Mouse (Mus musculus) right cerebral cortex, postnatal 10 days (tissue): ENCODE measurements at regions not wholly inside any gene's neighbourhood (a gene's known extent, or its start where the extent isn't known, plus 50 kb on each side); places are given as distances from the start of the nearest gene placed in this dataset.

Source experiments
- DNase-seq, 2 experiments: peaks; one replicate each; pipeline ENCODE4 v3.0.0; 2021; ENCODE audit warnings: low spot score in 2 of 2

DNA sequence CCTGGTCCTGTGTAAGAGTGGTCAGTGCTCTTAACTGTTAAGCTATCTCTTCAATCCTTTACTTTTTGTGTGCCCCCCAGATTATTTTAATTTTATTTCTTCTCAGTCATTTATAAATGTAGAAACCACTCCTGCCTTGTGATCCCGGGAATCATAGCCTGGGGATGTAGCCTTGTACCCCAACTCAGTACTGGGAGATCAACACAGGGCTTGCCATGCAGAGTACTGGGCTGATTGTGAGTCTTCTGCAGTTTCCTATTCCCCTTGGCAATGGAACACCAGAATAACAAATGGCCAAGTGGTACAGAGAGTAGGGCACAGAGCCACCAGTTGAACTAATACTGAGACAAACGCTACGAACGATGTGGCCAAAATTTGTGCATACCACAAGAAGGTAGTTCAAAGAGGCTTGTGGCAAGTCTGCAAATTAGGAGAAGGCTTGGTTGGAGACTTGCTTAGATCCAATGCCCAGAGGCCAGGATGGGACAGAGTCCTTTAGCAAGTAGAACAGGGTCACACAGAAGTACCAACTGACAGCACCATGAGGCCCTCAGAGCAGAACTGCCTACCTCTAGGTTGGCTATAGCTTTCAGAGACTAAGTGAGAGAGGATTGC lies 151.9 kb downstream of the Qrsl1 start:
- no peak for DNase-seq

- DNase-seq: no peak
These were observed 151.1 kb downstream of the Qrsl1 start for GRCm38 (mm10) chr10:43750401-43750800.

DNA sequence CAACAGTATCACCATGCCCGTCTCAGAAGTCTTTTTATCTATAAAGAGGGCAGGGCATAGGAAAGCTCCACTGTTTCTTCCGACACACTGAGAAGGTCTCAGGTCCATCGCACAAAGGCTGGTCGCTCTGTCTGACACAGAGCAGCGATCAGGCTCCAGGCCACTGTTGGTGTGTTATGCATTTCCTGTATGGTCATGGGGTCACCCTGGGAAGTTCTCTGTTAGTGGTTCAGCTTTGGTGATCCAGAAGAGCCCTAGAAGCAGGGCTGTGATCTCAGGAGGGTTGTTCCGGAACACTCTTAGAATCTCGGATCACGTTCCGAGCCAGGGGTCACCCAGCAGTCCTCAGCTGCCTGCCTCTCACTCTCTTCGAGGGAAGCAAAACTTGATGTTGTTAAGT lies 150.7 kb downstream of the Qrsl1 start:
- DNase-seq: no peak

- peak; percentile 82 to 83 for DNase-seq
These were observed 149.5 kb downstream of the Qrsl1 start for GRCm38 (mm10) chr10:43751881-43752675.

DNA sequence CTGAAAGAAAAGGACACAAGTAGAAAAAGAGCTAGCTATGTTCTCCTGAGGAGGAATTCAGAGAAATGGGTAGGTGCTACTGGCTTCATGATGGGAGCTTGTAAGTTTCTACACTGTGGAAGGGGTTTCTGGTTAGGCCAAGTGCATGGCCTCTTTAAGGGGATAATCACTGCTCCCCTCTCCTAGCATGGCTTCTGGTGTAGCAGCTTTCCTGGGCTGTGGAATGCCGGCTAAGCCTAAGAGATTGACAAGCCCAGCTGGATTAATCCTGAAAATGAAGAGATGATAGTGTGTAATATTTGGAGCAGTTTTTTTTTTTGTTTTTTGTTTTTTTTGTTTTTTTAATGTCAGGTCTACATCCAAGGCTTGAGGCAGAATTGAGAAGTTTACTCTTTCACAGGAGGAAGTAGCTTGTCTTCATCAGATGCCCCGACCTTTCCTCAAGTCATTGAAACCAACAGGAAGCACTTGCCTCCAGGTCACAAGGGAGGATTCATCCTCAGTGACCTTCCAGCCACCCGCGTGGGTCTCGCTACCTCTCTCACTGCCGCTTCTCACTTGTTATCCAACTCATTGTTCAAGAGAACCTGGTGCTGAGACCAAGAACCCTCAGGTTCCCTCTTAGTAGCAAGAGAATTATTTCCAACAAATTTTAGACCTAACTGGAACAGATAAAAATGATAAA lies 144.5 kb downstream of the Qrsl1 start:
- DNase-seq: no peak

DNA sequence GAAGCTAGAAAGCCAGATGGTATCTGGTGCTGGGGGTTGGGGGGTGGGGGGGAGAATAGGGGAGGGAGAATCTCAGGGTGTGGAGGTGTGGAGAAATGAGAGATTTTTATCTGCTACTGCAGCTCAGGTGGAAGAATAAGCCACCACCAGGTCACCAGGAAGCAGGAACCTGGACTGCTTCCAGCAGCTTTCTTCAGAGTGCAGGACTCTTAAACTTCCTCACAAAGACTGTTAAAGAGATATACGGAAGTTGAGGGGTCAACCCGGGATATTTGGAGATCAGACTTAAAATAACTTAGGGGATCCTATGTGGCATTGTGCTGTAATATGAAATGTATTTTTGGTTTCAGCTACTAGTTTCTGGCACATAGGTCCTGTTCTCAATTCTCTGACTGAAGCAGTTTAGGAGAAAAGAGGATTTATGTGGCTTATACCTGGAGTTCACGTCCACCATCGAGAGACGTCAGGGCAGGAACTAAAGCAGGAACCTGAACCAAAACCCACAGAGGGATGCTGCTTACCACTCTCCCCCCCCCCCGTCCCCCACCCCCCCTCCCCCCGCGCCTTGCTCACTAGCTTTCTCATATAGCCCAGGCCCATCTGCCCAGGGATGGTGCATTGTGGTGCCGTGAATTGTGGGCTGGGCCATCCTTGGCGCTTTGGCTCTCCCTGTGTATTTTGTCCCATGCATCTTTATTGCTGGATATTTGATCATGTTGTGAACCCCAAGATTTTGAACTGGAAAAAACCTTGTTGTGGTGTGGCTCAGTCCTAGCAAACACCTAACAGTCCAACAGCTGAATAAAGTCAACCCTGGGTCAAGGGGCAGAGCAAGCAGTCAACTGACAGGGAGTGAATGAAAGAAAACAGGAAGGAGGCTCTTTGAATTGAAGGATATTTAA lies 143.2 kb downstream of the Qrsl1 start:
- no peak for DNase-seq

DNA sequence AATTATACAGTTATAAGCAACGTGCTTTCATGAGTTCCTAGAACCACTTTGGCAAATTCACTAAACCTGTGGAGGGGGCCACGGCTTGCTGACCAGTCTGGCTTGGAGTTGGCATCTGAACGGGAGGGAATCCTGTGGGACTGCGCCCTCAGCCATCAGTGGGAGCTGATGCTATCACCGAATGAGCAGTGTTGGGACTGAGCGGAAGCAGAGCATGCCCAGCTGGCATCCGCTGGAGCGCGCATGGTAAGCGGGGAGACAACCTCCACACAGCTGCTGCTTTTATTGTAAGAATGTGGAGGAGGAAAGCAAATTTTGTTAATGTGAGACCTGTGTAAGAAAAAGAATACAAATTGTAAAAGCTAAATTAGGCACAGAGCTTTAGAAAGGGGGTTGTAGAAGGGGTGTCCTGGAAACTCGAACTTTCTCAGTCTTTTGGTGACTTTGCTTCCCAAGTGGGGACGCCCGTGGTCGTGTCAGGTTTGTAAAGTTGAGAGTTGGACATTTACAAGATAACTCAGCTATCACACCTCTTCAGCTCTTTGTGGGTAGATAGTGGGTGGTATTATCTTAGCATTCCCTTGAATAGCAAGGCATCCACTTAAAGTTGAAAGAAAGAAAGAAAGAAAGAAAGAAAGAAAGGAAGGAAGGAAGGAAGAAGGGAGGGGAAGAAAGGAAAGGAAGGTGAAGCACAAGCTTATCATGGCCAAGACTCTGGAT lies 142.2 kb downstream of the Qrsl1 start:
- peak; percentile 37 to 44 for DNase-seq

DNA sequence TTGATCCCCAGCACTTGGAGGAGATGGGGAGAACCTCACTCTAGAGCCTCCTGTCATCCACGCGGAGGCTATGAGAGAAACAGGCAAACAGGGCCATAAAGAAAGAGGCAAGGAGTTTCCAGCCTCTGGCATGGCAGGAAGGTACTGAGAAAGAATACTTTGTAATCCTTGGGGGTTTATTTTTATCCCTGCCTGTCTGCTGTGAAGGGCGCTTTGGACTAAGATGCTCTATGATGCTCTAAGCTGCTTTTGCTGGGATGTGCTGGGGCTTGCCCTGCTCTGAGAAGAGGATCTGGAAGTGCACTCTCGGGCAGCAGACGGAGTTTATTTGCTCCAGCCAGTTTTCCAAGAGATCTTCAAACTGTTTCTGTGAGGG lies 141.7 kb downstream of the Qrsl1 start:
- DNase-seq: no peak

GRCm38 (mm10) chr10:43761979-43762570 lies 139.5 kb downstream of the Qrsl1 start:
- DNase-seq: no peak

DNA sequence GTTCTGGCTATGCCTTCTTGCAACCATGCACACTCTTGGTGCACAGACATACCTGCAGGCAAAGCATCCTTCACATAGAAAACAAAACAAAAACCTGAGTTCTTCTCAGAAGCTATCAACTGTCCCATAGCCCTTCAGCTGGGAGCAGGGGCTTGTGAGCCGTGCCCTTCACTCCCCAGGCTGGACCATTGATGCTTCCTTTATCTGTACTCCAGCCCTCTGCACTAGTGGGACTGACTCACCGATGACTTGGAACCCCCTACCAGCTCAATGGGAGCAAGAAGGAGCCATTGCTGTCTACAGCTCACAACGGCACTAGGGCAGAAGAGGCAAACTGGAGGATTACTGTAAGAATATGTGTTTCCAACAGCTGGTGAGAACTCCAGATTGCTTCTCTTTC lies 137.0 kb downstream of the Qrsl1 start:
- DNase-seq: no peak

GRCm38 (mm10) chr10:43765275-43765674 lies 136.3 kb downstream of the Qrsl1 start:
- DNase-seq: no peak

- DNase-seq: no peak
These were observed 135.6 kb downstream of the Qrsl1 start for GRCm38 (mm10) chr10:43765829-43766486.

DNA sequence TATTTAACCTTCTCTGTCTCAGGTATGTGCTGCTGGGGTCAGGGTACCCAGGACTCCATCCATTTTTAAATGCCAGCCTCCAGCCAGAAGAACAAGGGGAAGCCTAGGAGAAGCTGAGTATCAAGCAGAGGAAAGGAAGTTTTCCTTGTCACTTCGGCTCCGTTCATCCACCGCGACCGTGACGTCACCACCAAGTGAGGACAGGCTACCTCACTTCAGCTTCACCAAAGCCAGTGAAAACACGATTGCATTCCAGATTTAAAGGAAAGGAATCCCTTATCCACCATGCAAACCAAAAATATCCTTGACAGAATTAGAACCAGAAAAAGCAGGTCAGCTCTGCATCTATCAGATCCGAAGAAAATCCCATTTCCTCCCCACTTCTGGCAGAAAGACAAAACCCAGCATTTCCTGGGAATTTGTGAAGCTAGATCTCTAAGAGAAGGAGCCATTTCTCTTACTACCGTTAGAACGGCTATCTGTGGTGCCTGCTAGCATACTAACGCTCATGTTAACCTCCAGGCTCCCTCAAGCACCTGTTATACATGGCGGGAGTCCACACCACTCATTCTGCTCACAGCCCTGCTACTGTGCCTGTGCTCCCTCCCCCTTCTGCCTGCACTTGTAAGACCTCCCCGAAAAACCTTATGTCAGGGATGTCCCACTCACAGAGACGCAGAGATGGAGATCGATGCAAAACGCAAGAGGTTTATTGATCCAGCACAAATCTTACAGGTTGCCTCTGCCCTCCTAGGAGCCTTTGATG lies 133.4 kb downstream of the Qrsl1 start:
- peak in 1 of 2 experiments; percentile 36 for DNase-seq

DNA sequence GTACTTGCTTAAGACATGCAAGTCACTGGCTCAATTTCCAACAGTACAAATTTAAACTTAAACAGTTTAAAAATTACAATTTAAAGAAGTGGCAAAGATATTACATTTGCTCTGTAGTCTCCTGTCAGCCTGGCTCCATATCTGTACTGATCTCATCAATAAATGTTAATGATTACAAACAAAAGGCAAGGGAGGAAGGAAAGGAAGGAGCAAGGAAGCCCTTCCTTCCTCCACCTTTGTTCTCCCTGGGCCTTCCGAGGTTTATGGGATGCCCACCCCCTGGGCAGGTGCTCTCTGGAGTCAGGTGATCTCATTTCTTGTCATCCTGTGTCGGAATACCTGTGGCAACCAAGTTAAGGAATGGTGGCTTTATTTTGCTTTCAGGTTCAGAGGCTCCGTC lies 132.5 kb downstream of the Qrsl1 start:
- no peak for DNase-seq

GRCm38 (mm10) chr10:43775807-43776206 lies 125.7 kb downstream of the Qrsl1 start:
- DNase-seq: no peak

DNA sequence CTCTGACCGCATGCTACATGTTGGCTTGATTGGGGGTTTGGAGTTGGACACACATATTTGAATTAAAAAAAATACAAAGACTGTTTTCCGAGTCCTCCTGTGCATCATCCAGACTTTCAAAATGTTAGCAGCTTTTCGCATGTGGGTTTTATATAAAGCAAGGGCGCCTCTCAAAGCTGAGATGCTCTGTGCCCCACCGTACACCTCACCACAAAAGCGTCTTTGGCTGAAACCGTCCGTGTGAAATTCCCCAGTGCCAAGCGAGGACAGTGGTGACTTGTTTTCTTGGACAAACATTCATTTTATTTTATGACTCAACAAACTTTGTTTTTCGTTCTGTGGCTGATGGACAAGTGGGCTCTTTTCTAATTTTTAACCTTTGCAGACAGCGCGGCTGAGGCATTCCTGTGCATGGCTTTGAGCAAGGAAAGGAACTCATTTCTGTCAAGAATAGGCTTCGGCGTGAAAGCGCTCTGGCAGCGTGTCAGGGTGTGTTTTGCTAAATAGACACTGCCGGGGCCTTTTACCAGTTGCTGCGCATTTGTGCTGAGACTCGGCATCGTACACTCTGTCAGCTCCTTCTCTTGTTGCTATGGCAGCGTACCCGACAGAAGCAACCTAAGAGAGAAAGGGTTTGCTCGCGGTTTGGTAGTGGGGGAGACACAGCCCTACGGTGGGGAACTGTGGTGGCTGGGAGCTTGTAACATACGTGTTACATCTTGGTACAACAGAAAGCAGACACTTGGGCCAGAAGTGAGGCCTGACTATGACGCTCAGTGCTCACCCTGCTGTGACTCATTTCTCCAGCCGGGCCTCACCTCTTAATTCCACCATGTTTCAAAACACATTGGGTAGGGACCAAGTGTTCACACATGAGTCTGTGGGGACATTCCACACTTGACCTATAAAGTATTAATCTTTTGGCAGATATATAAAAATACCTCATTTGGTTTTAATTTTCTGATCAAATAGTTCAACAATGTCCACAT lies 123.6 kb downstream of the Qrsl1 start:
- DNase-seq: peak; percentile 76 to 77

DNA sequence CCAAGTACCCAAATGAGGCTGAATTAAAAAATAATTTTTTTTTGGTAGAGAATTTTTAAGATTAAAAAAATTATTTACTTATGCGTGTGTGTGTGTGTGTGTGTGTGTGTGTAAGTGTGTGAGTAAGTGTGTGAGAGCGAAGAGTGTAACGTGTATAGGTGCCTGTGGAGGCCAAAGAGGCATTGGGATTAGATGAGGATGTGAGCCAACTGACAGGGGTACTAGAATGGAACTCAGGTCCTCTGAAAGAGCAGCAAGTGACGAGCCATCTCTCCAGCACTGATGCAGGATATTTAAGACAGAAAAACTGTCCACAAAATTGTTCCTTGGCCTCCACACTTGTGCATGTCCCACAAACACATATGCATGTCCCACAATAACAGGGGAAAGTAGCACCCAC lies 121.0 kb downstream of the Qrsl1 start:
- DNase-seq: no peak

DNA sequence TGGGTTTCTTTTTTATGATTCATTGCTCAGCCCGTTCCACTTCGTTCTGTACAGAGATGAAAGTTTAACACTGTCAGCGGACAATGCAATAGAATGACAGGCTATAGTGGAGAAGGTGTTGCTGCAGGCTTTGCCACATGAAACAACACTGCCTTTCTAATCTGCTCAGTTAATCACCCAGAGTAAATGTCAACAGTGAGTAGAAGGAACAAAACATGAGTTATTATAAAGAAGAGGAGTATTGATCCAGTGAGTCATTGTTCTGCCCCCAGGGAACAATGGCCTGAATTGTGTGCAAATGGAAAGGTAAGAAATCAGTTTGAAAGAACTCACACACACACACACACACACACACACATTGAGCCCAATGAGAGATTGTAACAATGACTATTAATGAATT lies 118.2 kb downstream of the Qrsl1 start:
- no peak for DNase-seq
